Comparison of ENCODE assay signal across 25 mouse cellular contexts in the genomic region with DNA sequence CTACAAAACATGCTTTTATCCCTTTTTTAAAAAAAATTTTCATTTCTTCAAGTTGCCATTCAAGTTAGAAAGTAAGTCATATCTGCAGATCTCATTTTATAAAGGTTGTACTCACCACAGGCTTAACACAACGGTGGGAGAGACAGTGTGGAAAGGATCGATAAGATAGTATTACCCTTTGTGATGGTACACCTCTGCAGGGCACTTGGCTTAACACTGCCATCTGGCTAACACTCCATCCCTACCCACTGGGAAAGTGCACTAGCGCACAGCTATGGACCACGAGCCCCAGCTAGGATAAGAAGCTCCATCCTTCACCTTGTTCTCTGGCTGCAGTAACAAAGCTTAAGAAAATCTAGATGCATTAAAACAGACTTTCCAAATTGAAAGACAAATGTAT.
"Had no signal": no experiment of that assay in that cellular context is flagged by ENCODE, and none has a peak within 500 bp of the region (broad histone marks: within the 10 kb centered on the region; RNA-seq: fewer than 3 reads in every experiment).

No protein-coding gene starts in this region.

- H3K4me2 ChIP-seq: heart, embryonic 12.5 days; hindbrain, embryonic 12.5 days; hindbrain, embryonic 14.5 days; intestine, embryonic 15.5 days; kidney, embryonic 15.5 days; limb, embryonic 13.5 days; limb, embryonic 15.5 days had no signal

- ATAC-seq: hindbrain, embryonic 16.5 days; inflammation-experienced regulatory T-cells, adult 6 months; intestine, embryonic 15.5 days had no signal

- H3K36me3 ChIP-seq: heart, embryonic 10.5 days; heart, embryonic 12.5 days; hindbrain, embryonic 10.5 days; hindbrain, embryonic 12.5 days; intestine, embryonic 15.5 days; kidney, embryonic 15.5 days; limb, embryonic 13.5 days; limb, embryonic 15.5 days had no signal

- H3K4me1 ChIP-seq: heart, embryonic 10.5 days; heart, embryonic 12.5 days; hindbrain, embryonic 10.5 days; hindbrain, embryonic 12.5 days; intestine, embryonic 15.5 days; kidney, embryonic 15.5 days; limb, embryonic 15.5 days had no signal

- H3K9ac ChIP-seq: heart, embryonic 12.5 days; hindbrain, embryonic 12.5 days; hindbrain, embryonic 14.5 days; intestine, embryonic 15.5 days; kidney, embryonic 15.5 days; limb, embryonic 13.5 days; limb, embryonic 15.5 days had no signal

- H3K4me3 ChIP-seq: gastrocnemius, adult 2 months; heart, embryonic 10.5 days; heart, embryonic 12.5 days; hindbrain, embryonic 10.5 days; hindbrain, embryonic 12.5 days; intestine, embryonic 15.5 days; kidney, embryonic 15.5 days; limb, embryonic 13.5 days; limb, embryonic 15.5 days had no signal

- H3K27ac ChIP-seq: gastrocnemius, adult 2 months; heart, embryonic 10.5 days; hindbrain, embryonic 10.5 days; hindbrain, embryonic 12.5 days; hindbrain, embryonic 14.5 days; intestine, embryonic 15.5 days; kidney, embryonic 15.5 days; kidney, postnatal 0 days; limb, embryonic 13.5 days; limb, embryonic 15.5 days had no signal

- DNase-seq: gastrocnemius, adult 2 months; gastrocnemius, postnatal 10 days; gastrocnemius, postnatal 25 days; heart, adult 18-20 months; heart, postnatal 10 days; heart, postnatal 4 days; kidney, adult 11 months; kidney, adult 2 months; kidney, adult 9 months; kidney, postnatal 14 days; kidney, postnatal 36 days; layer of hippocampus, adult 9-11 months; layer of hippocampus, postnatal 36 days had no signal

- H3K9me3 ChIP-seq: heart, embryonic 10.5 days; heart, embryonic 12.5 days; hindbrain, embryonic 10.5 days; hindbrain, embryonic 12.5 days; intestine, embryonic 15.5 days; kidney, embryonic 15.5 days; limb, embryonic 13.5 days; limb, embryonic 15.5 days had no signal

- H3K27me3 ChIP-seq: heart, embryonic 12.5 days; hindbrain, embryonic 12.5 days; intestine, embryonic 15.5 days; kidney, embryonic 15.5 days; limb, embryonic 13.5 days; limb, embryonic 15.5 days had no signal
